Mouse (Mus musculus): ENCODE data around the gene Cubn. TPM values are rescaled to one million over a fixed set of nuclear protein-coding genes. Genes with fewer than 3 reads are reported as not detected.

The Cubn gene
- polyA plus RNA-seq, 1 experiment from 2014 or later: 0.18 TPM

DNA sequence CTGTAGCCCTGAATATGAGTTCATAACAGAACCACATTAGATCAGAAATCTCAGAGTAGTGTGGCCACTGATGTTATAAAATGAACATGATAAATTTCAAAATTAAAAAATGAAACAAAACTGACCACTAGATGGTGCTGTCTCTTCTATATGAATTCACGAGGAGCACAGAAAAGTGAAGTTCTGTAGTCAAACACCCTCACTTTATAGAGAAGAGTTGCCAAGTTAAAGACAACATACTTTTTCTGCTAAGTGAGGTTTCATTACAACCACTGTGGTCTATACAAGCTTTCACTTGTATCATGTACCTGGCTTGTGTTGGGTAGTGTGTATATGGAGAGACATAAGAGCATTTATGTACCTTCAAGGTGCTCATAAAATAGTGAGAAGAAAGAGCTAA, 201.0 kb downstream of the Cubn start:
- no peaks in the 10 kb centered on the region for H3K27me3 ChIP-seq (replicated peaks; ENCODE audit: control insufficient read depth, insufficient read depth, low read length)
- H3K9ac ChIP-seq (replicated peaks; ENCODE audit: low read depth, low read length): no peak overlapping the region
- H3K4me2 ChIP-seq (ENCODE audit: low read length): no peak overlapping the region
- no peak overlapping the region for H3K27ac ChIP-seq (ENCODE audit: low read length)
- ATAC-seq: peak; percentile 57
- no peaks in the 10 kb centered on the region for H3K4me1 ChIP-seq (replicated peaks; ENCODE audit: control insufficient read depth, insufficient read depth, low read length)
- H3K4me3 ChIP-seq (replicated peaks; ENCODE audit: low read length): no peak overlapping the region
- 0% methylated on average over 1 of the region's 1 CpGs for WGBS
- H3K36me3 ChIP-seq (ENCODE audit: control insufficient read depth, insufficient read depth): no peaks in the 10 kb centered on the region
- no peaks in the 10 kb centered on the region for H3K9me3 ChIP-seq (ENCODE audit: control insufficient read depth, low read length)

DNA sequence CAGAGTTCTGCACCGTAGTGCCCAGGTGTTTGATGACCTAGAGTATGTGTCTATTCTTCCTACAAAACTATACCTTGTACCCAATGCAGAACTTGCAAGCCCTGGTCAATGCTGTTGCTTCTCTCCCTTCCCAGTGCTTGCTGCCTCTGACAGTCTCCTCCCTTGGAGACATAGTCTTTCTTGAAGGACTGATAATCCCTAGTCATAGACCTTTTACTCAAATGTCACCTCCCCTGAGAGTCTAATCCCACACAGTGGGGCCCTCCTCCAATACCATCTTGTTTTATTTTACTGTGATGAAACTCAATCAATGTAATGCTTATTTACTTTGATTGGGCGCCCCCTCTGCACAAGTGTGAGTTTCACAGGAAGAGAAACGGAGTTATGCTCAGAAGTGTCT, 201.5 kb downstream of the Cubn start:
- H3K4me1 ChIP-seq (replicated peaks; ENCODE audit: control insufficient read depth, insufficient read depth, low read length): no peaks in the 10 kb centered on the region
- no peak overlapping the region for H3K4me2 ChIP-seq (ENCODE audit: low read length)
- no peak overlapping the region for H3K4me3 ChIP-seq (replicated peaks; ENCODE audit: low read length)
- H3K36me3 ChIP-seq (ENCODE audit: control insufficient read depth, insufficient read depth): no peaks in the 10 kb centered on the region
- ATAC-seq: peak; percentile 23; the same call in 1 of the 2 replicates
- no peaks in the 10 kb centered on the region for H3K27me3 ChIP-seq (replicated peaks; ENCODE audit: control insufficient read depth, insufficient read depth, low read length)
- H3K9me3 ChIP-seq (ENCODE audit: control insufficient read depth, low read length): no peaks in the 10 kb centered on the region
- 78% methylated on average over 3 of the region's 3 CpGs for WGBS
- H3K9ac ChIP-seq (replicated peaks; ENCODE audit: low read depth, low read length): no peak overlapping the region
- no peak overlapping the region for H3K27ac ChIP-seq (ENCODE audit: low read length)

DNA sequence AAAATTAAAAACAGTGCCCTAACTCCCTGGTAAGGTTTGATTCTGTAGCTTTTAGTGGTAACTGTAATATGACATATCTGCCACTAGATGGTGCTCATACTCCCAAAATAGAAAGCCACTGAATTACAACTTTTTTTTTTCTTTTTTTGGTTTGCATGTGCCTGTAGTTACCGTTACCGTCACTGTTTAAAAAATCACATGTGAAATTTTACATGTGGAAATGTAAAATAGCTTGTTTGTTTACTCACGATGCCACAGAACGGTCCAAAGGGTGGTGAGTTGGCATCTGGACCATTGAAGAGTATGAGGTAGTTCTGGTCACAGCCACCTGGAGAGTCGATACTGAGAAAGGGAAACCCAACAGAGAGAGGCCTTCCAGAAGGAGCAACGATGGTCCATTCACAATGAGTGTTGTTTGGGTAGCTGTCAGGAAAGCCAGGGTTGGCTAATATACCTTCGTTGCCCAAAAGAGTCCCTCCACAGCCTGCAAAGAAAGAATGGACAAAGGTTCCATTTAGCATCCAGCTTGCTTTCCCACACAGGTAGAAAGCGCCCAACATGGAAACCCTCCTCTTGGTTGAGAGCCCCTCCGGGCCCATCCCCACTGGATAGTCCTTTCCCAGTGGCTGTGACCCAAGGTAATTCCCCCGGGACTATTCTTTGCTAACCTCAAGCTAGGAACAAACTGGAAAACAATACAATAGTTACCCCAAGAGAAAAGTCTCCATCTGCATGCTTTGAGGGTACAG, 213.3 kb downstream of the Cubn start:
- Histone ChIP-seq H3K27ac (ENCODE audit: low read length) (no peak overlapping the region), H3K4me2 (ENCODE audit: low read length) (no peak overlapping the region), H3K4me1 (replicated peaks; ENCODE audit: control insufficient read depth, insufficient read depth, low read length) (no peaks in the 10 kb centered on the region), H3K36me3 (ENCODE audit: control insufficient read depth, insufficient read depth) (no peaks in the 10 kb centered on the region), H3K9me3 (ENCODE audit: control insufficient read depth, low read length) (no peaks in the 10 kb centered on the region), H3K27me3 (replicated peaks; ENCODE audit: control insufficient read depth, insufficient read depth, low read length) (no peaks in the 10 kb centered on the region), H3K9ac (replicated peaks; ENCODE audit: low read depth, low read length) (no peak overlapping the region), H3K4me3 (replicated peaks; ENCODE audit: low read length) (no peak overlapping the region)
- ATAC-seq: peak; percentile 51
- WGBS: 49% methylated on average over 10 of the region's 10 CpGs

DNA sequence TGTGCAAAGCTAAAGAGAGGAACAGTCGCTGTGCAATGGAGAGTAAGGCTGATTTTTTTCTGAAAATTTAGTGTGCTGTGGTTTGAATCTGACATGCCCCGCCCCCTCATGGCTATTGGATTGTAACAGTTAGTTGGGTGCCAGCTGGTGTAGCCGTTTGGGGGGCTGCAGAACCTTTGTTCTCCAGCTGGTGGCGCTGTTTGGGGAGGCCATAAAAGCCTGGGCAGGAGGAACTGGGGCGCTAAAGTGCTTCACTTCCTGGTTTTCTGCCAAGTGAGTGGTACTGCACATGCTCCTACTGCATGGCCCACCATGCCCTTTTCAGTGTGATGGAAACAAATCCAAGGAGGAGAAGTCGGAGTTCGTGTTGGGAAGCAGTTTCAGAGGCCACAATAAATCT, 215.7 kb downstream of the Cubn start:
- no peak for ATAC-seq
- 59% methylated on average over 7 of the region's 7 CpGs for WGBS
- Histone ChIP-seq H3K9me3 (ENCODE audit: control insufficient read depth, low read length) (no peaks in the 10 kb centered on the region), H3K4me3 (replicated peaks; ENCODE audit: low read length) (no peak overlapping the region), H3K36me3 (ENCODE audit: control insufficient read depth, insufficient read depth) (no peaks in the 10 kb centered on the region), H3K27ac (ENCODE audit: low read length) (no peak overlapping the region), H3K4me1 (replicated peaks; ENCODE audit: control insufficient read depth, insufficient read depth, low read length) (peaks cover under 1% of the 10 kb centered on the region), H3K9ac (replicated peaks; ENCODE audit: low read depth, low read length) (no peak overlapping the region), H3K27me3 (replicated peaks; ENCODE audit: control insufficient read depth, insufficient read depth, low read length) (no peaks in the 10 kb centered on the region), H3K4me2 (ENCODE audit: low read length) (no peak overlapping the region)

DNA sequence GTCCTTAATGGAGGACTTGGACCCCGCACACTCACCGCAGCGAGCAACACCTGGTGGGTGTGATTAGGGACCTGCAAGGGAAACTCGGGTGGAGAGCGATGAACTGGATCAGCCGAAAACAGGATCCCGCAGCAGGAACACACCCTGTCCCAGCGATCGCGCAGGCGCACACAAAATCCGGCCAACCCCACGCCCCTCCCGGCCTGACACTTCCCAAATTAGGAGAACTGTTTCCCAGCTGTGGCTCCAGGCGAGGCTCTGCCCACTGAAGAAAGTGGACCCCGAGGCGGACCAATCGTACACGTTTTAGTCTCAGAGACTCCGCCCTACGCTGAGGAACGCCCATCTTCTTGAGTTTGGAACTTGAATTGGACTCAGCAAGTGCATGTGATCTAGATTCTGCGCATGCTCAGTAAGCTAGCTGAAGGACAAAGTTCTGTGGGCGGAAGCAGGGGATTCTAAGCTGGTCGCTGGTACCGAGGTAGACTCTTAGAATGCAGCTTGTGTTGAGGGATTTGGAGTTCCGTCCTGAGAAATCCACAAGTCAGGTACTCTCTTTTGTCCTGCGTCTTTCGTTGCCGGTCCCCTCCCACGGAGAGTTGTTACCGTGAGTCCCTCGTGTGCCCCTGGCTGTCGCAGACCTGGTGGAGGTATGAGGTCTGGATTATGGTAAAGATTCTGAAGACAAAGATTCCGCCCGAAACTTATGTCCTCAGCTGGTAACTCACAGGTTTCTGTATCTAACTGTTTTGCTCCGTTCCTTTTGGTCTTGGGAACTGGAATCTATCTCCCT, 220.3 kb downstream of the Cubn start, which contains the start of gene Rsu1:
Gene Rsu1 (minus strand): TSS at position 251 of the 793 bp plus-strand sequence.
- Histone ChIP-seq H3K36me3 (ENCODE audit: control insufficient read depth, insufficient read depth) (no peaks in the 10 kb centered on the region), H3K9ac (replicated peaks; ENCODE audit: low read depth, low read length) (peak within 1 kb of the TSS; percentile 78), H3K4me1 (replicated peaks; ENCODE audit: control insufficient read depth, insufficient read depth, low read length) (peaks cover 5% of the 10 kb centered on the region), H3K27ac (ENCODE audit: low read length) (no peak within 1 kb of the TSS; the same call in 1 of the 2 replicates), H3K27me3 (replicated peaks; ENCODE audit: control insufficient read depth, insufficient read depth, low read length) (no peaks in the 10 kb centered on the region), H3K4me3 (replicated peaks; ENCODE audit: low read length) (peak within 1 kb of the TSS; percentile 57), H3K9me3 (ENCODE audit: control insufficient read depth, low read length) (no peaks in the 10 kb centered on the region), H3K4me2 (ENCODE audit: low read length) (peak within 1 kb of the TSS; percentile 88)
- peak; percentile 99 for ATAC-seq
- under 1% methylated on average over 37 of the region's 37 CpGs for WGBS

DNA sequence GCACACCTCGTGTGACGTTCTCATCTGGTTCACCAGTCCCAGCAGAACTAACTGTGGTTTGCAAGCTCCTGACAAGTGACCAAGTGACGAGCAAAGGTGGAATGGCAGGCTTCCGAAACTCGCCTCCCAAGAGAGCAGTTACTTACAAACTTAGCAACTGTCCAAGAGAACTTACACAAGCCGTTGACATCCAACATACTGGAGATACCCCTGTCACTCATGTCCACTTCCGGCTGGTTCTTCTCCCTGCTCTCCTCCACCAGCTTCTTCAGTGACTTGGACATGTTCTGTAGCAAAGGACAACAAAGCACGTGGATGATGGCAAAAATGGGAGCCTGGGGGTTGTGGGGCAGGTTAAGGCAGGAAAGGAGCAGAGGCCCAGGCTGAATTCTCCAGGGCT, 220.9 kb downstream of the Cubn start:
- Histone ChIP-seq H3K27ac (ENCODE audit: low read length) (no peak overlapping the region; the same call in 1 of the 2 replicates), H3K9ac (replicated peaks; ENCODE audit: low read depth, low read length) (peak overlapping the region; percentile 78), H3K9me3 (ENCODE audit: control insufficient read depth, low read length) (no peaks in the 10 kb centered on the region), H3K4me3 (replicated peaks; ENCODE audit: low read length) (peak overlapping the region; percentile 57), H3K36me3 (ENCODE audit: control insufficient read depth, insufficient read depth) (no peaks in the 10 kb centered on the region), H3K4me1 (replicated peaks; ENCODE audit: control insufficient read depth, insufficient read depth, low read length) (peaks cover 5% of the 10 kb centered on the region), H3K27me3 (replicated peaks; ENCODE audit: control insufficient read depth, insufficient read depth, low read length) (no peaks in the 10 kb centered on the region), H3K4me2 (ENCODE audit: low read length) (peak overlapping the region; percentile 88)
- ATAC-seq: no peak
- 57% methylated on average over 8 of the region's 8 CpGs for WGBS

DNA sequence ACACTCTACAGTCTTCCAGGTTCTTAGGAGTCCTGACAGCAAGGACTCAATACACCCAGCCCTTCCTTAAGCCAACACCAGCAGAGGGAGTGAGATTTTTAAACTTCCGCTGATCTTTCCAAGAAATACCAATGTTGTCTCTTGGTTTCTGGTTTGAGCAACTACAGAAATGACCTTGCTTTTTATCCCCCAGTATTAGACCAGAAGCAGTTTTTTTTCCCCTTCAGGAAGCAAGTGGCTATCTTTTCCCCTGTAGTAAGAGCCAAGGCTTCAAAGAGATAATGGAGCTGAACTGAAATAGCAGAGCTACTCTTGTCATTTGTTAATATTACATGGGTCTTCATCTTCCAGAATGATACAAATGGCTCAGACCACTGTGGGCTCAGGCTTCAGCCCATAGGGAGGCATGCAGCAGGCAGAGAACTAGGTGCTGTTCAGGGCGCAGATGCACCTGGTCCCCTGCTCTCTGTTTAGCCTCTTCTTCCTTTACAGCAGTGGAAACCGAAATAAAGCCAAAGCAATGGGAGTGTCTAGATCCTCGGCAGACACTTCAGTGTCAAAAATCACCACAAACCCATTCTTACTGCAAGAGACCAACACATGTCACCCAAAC, 222.8 kb downstream of the Cubn start:
- no peaks in the 10 kb centered on the region for H3K9me3 ChIP-seq (ENCODE audit: control insufficient read depth, low read length)
- H3K27ac ChIP-seq (ENCODE audit: low read length): no peak overlapping the region
- no peak overlapping the region for H3K9ac ChIP-seq (replicated peaks; ENCODE audit: low read depth, low read length)
- H3K4me1 ChIP-seq (replicated peaks; ENCODE audit: control insufficient read depth, insufficient read depth, low read length): peaks cover 5% of the 10 kb centered on the region
- 95% methylated on average over 4 of the region's 4 CpGs for WGBS
- no peaks in the 10 kb centered on the region for H3K36me3 ChIP-seq (ENCODE audit: control insufficient read depth, insufficient read depth)
- H3K27me3 ChIP-seq (replicated peaks; ENCODE audit: control insufficient read depth, insufficient read depth, low read length): no peaks in the 10 kb centered on the region
- H3K4me3 ChIP-seq (replicated peaks; ENCODE audit: low read length): no peak overlapping the region
- no peak overlapping the region for H3K4me2 ChIP-seq (ENCODE audit: low read length)
- no peak for ATAC-seq

DNA sequence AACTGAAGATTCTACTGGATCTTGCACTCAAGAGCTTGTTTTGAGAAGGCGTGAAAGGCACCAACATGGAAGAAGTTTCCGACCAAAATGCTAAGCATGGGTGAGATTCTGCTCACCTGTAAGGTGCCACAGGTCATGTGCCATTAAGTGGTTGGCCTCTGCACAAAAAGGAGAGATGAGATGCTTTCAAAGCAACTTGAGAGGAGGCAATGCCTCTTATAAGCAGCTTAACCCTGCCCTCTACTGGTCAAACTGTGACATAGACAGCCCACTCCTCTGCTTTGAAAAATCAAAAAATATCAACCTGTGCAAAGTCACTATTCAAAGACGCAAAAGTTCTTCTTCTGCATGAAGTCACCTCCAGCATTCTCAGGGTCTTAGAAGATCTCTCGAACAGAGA, 226.7 kb downstream of the Cubn start:
- H3K9ac ChIP-seq (replicated peaks; ENCODE audit: low read depth, low read length): no peak overlapping the region
- H3K36me3 ChIP-seq (ENCODE audit: control insufficient read depth, insufficient read depth): no peaks in the 10 kb centered on the region
- ATAC-seq: peak; percentile 72
- H3K4me2 ChIP-seq (ENCODE audit: low read length): no peak overlapping the region
- H3K4me1 ChIP-seq (replicated peaks; ENCODE audit: control insufficient read depth, insufficient read depth, low read length): no peaks in the 10 kb centered on the region
- WGBS: 45% methylated on average over 4 of the region's 4 CpGs
- H3K27me3 ChIP-seq (replicated peaks; ENCODE audit: control insufficient read depth, insufficient read depth, low read length): no peaks in the 10 kb centered on the region
- no peak overlapping the region for H3K27ac ChIP-seq (ENCODE audit: low read length)
- H3K4me3 ChIP-seq (replicated peaks; ENCODE audit: low read length): no peak overlapping the region
- no peaks in the 10 kb centered on the region for H3K9me3 ChIP-seq (ENCODE audit: control insufficient read depth, low read length)

DNA sequence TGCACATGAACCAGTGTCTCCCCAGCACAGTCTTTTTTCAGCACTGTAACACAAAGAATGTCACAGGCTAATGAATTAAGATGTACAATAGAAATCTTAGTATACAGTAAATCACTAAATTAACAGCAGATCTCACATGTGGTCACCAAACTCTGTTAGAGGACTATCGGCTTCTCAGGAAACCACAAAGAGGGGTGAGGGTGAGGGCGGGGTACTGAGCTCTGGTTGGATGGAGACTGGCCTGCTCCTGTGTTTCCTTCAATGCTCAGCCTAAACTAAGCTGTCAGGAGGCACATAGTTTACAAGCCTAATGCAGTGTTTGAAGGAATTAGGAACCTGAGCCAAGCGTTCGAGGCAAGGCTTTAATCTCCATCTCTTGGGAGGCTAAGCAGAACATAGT, 228.5 kb downstream of the Cubn start:
- no peak for ATAC-seq
- H3K4me1 ChIP-seq (replicated peaks; ENCODE audit: control insufficient read depth, insufficient read depth, low read length): no peaks in the 10 kb centered on the region
- no peak overlapping the region for H3K4me2 ChIP-seq (ENCODE audit: low read length)
- 76% methylated on average over 4 of the region's 4 CpGs for WGBS
- no peaks in the 10 kb centered on the region for H3K9me3 ChIP-seq (ENCODE audit: control insufficient read depth, low read length)
- no peaks in the 10 kb centered on the region for H3K36me3 ChIP-seq (ENCODE audit: control insufficient read depth, insufficient read depth)
- no peak overlapping the region for H3K4me3 ChIP-seq (replicated peaks; ENCODE audit: low read length)
- no peak overlapping the region for H3K9ac ChIP-seq (replicated peaks; ENCODE audit: low read depth, low read length)
- H3K27me3 ChIP-seq (replicated peaks; ENCODE audit: control insufficient read depth, insufficient read depth, low read length): no peaks in the 10 kb centered on the region
- H3K27ac ChIP-seq (ENCODE audit: low read length): no peak overlapping the region
